Mouse (Mus musculus): ENCODE measurements at regions not wholly inside any gene's neighbourhood (a gene's known extent, or its start where the extent isn't known, plus 50 kb on each side); places are given as distances from the start of the nearest gene placed in this dataset.

- no peak for DNase-seq (ENCODE audit: low read depth, low spot score)
Measured at GRCm38 (mm10) chr19:37836900-37837299, 139.3 kb downstream of the Cyp26a1 start.

Data from CD4-positive, CD25-positive, alpha-beta regulatory T cell, adult 2 months (primary cell).